ENCODE assay signal across 8 mouse cellular contexts in genomic region chr3:84654900-84655784, GRCm38 (mm10). TPM values are rescaled to one million over a fixed set of nuclear protein-coding genes. Genes with fewer than 3 reads are reported as not detected.
DNase-seq lines count a peak whose midpoint lies in the region; ATAC-seq and TF ChIP-seq lines count a peak whose summit lies in the region.

No protein-coding gene starts in this region.

- 36% methylated on average over 16 of the region's 16 CpGs for whole genome bisulfite sequencing in kidney, embryonic 14.5 days
- WGBS in embryonic facial prominence, embryonic 12.5 days = 19% methylated on average over 16 of the region's 16 CpGs
- WGBS in hindbrain, embryonic 15.5 days = 23% methylated on average over 16 of the region's 16 CpGs
- WGBS in midbrain, postnatal 0 days = 13% methylated on average over 16 of the region's 16 CpGs

- DNase-seq in kidney, adult 9 months = no peak
- DNase-seq in midbrain, postnatal 0 days (ENCODE audit: low spot score) = peak; percentile 14
- DNase-seq in left cerebral cortex, postnatal 36 days (ENCODE audit: low spot score in 2 of 2) = no peak
- no peak for DNase-seq in thymus, postnatal 4 days
- no peak for DNase-seq in adipocyte (ENCODE audit: low spot score)

- H3K9me3 ChIP-seq in kidney, embryonic 14.5 days (ENCODE audit: control insufficient read depth, low read length) = no peaks in the 10 kb centered on the region
- H3K9me3 ChIP-seq in embryonic facial prominence, embryonic 12.5 days = no peaks in the 10 kb centered on the region
- H3K9me3 ChIP-seq in hindbrain, embryonic 15.5 days = no peaks in the 10 kb centered on the region; the same call in 1 of the 2 replicates
- H3K9me3 ChIP-seq in midbrain, postnatal 0 days (ENCODE audit: low read length) = no peaks in the 10 kb centered on the region

- intact Hi-C loops in left cerebral cortex, postnatal 36 days (cut with DNase I) = no loop called here

- no peaks in the 10 kb centered on the region for H3K27me3 ChIP-seq in kidney, embryonic 14.5 days (ENCODE audit: control insufficient read depth, insufficient read depth, low read length)
- H3K27me3 ChIP-seq in embryonic facial prominence, embryonic 12.5 days = no peaks in the 10 kb centered on the region
- H3K27me3 ChIP-seq in hindbrain, embryonic 15.5 days = no peaks in the 10 kb centered on the region
- H3K27me3 ChIP-seq in midbrain, postnatal 0 days (ENCODE audit: insufficient read depth, low read length) = no peaks in the 10 kb centered on the region

- no peak overlapping the region for H3K27ac ChIP-seq in kidney, embryonic 14.5 days (ENCODE audit: low read depth, low read length)
- H3K27ac ChIP-seq in embryonic facial prominence, embryonic 12.5 days = no peak overlapping the region
- H3K27ac ChIP-seq in hindbrain, embryonic 15.5 days (replicated peaks) = no peak overlapping the region; the same call in 1 of the 2 replicates
- H3K27ac ChIP-seq in midbrain, postnatal 0 days (ENCODE audit: low read depth, low read length) = peak overlapping the region; percentile 3; the same call in 1 of the 2 replicates

- H3K36me3 ChIP-seq in kidney, embryonic 14.5 days (ENCODE audit: control insufficient read depth, insufficient read depth, low read length) = no peaks in the 10 kb centered on the region
- H3K36me3 ChIP-seq in embryonic facial prominence, embryonic 12.5 days = no peaks in the 10 kb centered on the region
- no peaks in the 10 kb centered on the region for H3K36me3 ChIP-seq in hindbrain, embryonic 15.5 days
- H3K36me3 ChIP-seq in midbrain, postnatal 0 days (ENCODE audit: insufficient read depth, low read length) = no peaks in the 10 kb centered on the region

- H3K4me3 ChIP-seq in kidney, embryonic 14.5 days (ENCODE audit: low read length) = no peak overlapping the region
- no peak overlapping the region for H3K4me3 ChIP-seq in embryonic facial prominence, embryonic 12.5 days
- no peak overlapping the region for H3K4me3 ChIP-seq in hindbrain, embryonic 15.5 days
- peak overlapping the region; percentile 10; the same call in 1 of the 2 replicates for H3K4me3 ChIP-seq in midbrain, postnatal 0 days (ENCODE audit: low read depth, low read length)

- 0 out of 2 replicates have a peak, but pooled peaks have one; percentile 16 for ATAC-seq in kidney, embryonic 14.5 days (ENCODE audit: low FRiP score, low TSS enrichment)
- ATAC-seq in embryonic facial prominence, embryonic 12.5 days (ENCODE audit: insufficient number of reproducible peaks, insufficient read depth, low FRiP score, low TSS enrichment) = no peak
- peak; percentile 46; the same call in 1 of the 2 replicates for ATAC-seq in hindbrain, embryonic 15.5 days (ENCODE audit: low FRiP score, low read depth)
- peak; percentile 44; the same call in 1 of the 2 replicates for ATAC-seq in midbrain, postnatal 0 days (ENCODE audit: low FRiP score)

- H3K4me2 ChIP-seq in kidney, embryonic 14.5 days (replicated peaks; ENCODE audit: low read depth, low read length) = peak overlapping the region; percentile 8; the same call in 1 of the 2 replicates
- H3K4me2 ChIP-seq in embryonic facial prominence, embryonic 12.5 days (replicated peaks) = peak overlapping the region; percentile 31
- H3K4me2 ChIP-seq in hindbrain, embryonic 15.5 days = peak overlapping the region; percentile 41
- peak overlapping the region; percentile 44 for H3K4me2 ChIP-seq in midbrain, postnatal 0 days (ENCODE audit: low read depth, low read length, poor library complexity, severe bottlenecking)

- 0 out of 2 replicates have a peak, but pooled peaks have one; percentile 8 for TF ChIP-seq CTCF in midbrain, postnatal 0 days (IDR thresholded peaks at IDR 0.05)

- no peak overlapping the region for H3K9ac ChIP-seq in kidney, embryonic 14.5 days (ENCODE audit: low read depth, low read length)
- H3K9ac ChIP-seq in embryonic facial prominence, embryonic 12.5 days = 0 out of 2 replicates have a peak overlapping the region, but pooled peaks have one; percentile 10
- H3K9ac ChIP-seq in hindbrain, embryonic 15.5 days = no peak overlapping the region
- H3K9ac ChIP-seq in midbrain, postnatal 0 days (replicated peaks; ENCODE audit: low read length, poor library complexity, severe bottlenecking) = no peak overlapping the region

- peaks cover 7% of the 10 kb centered on the region for H3K4me1 ChIP-seq in kidney, embryonic 14.5 days (ENCODE audit: control insufficient read depth, insufficient read depth, low read length)
- H3K4me1 ChIP-seq in embryonic facial prominence, embryonic 12.5 days = peaks cover 16% of the 10 kb centered on the region; the same call in 1 of the 2 replicates
- H3K4me1 ChIP-seq in hindbrain, embryonic 15.5 days (replicated peaks) = peaks cover 23% of the 10 kb centered on the region
- peaks cover 10% of the 10 kb centered on the region for H3K4me1 ChIP-seq in midbrain, postnatal 0 days (ENCODE audit: insufficient read depth, low read length)

RNA-seq across cellular contexts. Expression of gene Tmem154, which starts 10.8 kb away (rescaled TPM):
- polyA plus RNA-seq in kidney, embryonic 14.5 days (2014; fragmentation: Nextera tagmentation; extraction: Ambion mirVana) = 0.38 and 0.60 TPM in 2 replicates
- 0.99 and 1.3 TPM in 2 replicates for polyA plus RNA-seq in embryonic facial prominence, embryonic 12.5 days (2016; fragmentation: Nextera tagmentation; extraction: Ambion mirVana)
- 0.80 and 1.4 TPM in 2 replicates for polyA plus RNA-seq in hindbrain, embryonic 15.5 days (2015; fragmentation: Nextera tagmentation; extraction: Ambion mirVana)
- total RNA-seq in midbrain, postnatal 0 days (2014; rRNA removed) = 0.42 TPM in 1 of 2 replicates, not detected in the other
- polyA plus RNA-seq in midbrain, postnatal 0 days (2015; fragmentation: Nextera tagmentation; extraction: Ambion mirVana) = 0.86 and 2.0 TPM in 2 replicates
- under 1 TPM; 0.20 to 0.32 TPM for total RNA-seq in left cerebral cortex, postnatal 36 days (2021)
